Mouse (Mus musculus) inflammation-experienced regulatory T-cells, adult 16 weeks (primary cell): ENCODE results near the gene Ccdc142. TPM values are rescaled to one million over a fixed set of nuclear protein-coding genes. Genes with fewer than 3 reads are reported as not detected.

ENCODE experiments used
- polyA plus RNA-seq: library from polyadenylated mRNA; unstranded; fragments of 100-300 nt; shearing (Covaris generic); gene quantifications from one replicate; pipeline ENCODE4 v1.2.1, GENCODE M21; 2017

Ccdc142 gene
- polyA plus RNA-seq = 5.7 TPM

GRCm38 (mm10) chr6:83101316-83101687 is at the start of gene Ccdc142, which contains the start of gene Gm42688:
TSS of gene Ccdc142 (plus strand) at chr6:83101601.
TSS of gene Gm42688 (plus strand) at chr6:83101617.

GRCm38 (mm10) chr6:83054074-83054851 is 47.1 kb upstream of the Ccdc142 start, which contains the start of gene Aup1:
TSS of gene Aup1 (plus strand) at chr6:83054521.

GRCm38 (mm10) chr6:83054871-83055431 is 46.5 kb upstream of the Ccdc142 start, which contains the start of gene Htra2:
TSS of gene Htra2 (minus strand) at chr6:83055273.

GRCm38 (mm10) chr6:83057790-83058189 is 43.6 kb upstream of the Ccdc142 start, which contains the start of gene Dqx1:
TSS of gene Dqx1 (plus strand) at chr6:83057844.

GRCm38 (mm10) chr6:83070247-83070310 is 31.3 kb upstream of the Ccdc142 start, which contains the start of gene Tlx2:
TSS of gene Tlx2 (minus strand) at chr6:83070293.

GRCm38 (mm10) chr6:83077630-83078323 is 23.6 kb upstream of the Ccdc142 start, which contains the start of gene Pcgf1:
TSS of gene Pcgf1 (plus strand) at chr6:83077869.

GRCm38 (mm10) chr6:83086121-83087035 is 15.0 kb upstream of the Ccdc142 start, which contains the start of gene Lbx2:
TSS of gene Lbx2 (plus strand) at chr6:83086367.

GRCm38 (mm10) chr6:83108762-83109668 is 7.6 kb downstream of the Ccdc142 start, which contains the start of gene Mrpl53:
TSS of gene Mrpl53 (plus strand) at chr6:83109040.

GRCm38 (mm10) chr6:83115011-83115671 is 13.7 kb downstream of the Ccdc142 start, which contains the start of gene Mogs:
TSS of gene Mogs (plus strand) at chr6:83115496.

GRCm38 (mm10) chr6:83120930-83121862 is 19.8 kb downstream of the Ccdc142 start, which contains the start of gene Wbp1:
TSS of gene Wbp1 (minus strand) at chr6:83121559.

GRCm38 (mm10) chr6:83125331-83125730 is 23.9 kb downstream of the Ccdc142 start, which contains the start of gene Ino80b:
TSS of gene Ino80b (minus strand) at chr6:83125431.

GRCm38 (mm10) chr6:83134951-83135513 is 33.6 kb downstream of the Ccdc142 start, which contains the start of gene Rtkn:
TSS of gene Rtkn (plus strand) at chr6:83135463.

GRCm38 (mm10) chr6:83156259-83156684 is 54.9 kb downstream of the Ccdc142 start, which contains the start of the genes Wdr54 and 1700003E16Rik:
TSS of gene Wdr54 (minus strand) at chr6:83156397.
TSS of gene 1700003E16Rik (plus strand) at chr6:83156404.

Other genes starting within 250 kb of the Ccdc142 start
- 5.4 TPM for gene Sema4f, start 161.8 kb upstream of the Ccdc142 start, polyA plus RNA-seq
- 1.6 TPM for gene M1ap, start 154.7 kb upstream of the Ccdc142 start, polyA plus RNA-seq
- 66.4 TPM for gene Dok1, start 68.1 kb upstream of the Ccdc142 start, polyA plus RNA-seq
- gene Loxl3, start 67.4 kb upstream of the Ccdc142 start, polyA plus RNA-seq = 0.29 TPM
- gene Aup1, start 47.1 kb upstream of the Ccdc142 start, polyA plus RNA-seq = 590 TPM
- 84.3 TPM for gene Htra2, start 46.3 kb upstream of the Ccdc142 start, polyA plus RNA-seq
- 6.1 TPM for gene Dqx1, start 43.8 kb upstream of the Ccdc142 start, polyA plus RNA-seq
- gene Tlx2, start 31.3 kb upstream of the Ccdc142 start, polyA plus RNA-seq = not detected
- gene Pcgf1, start 23.7 kb upstream of the Ccdc142 start, polyA plus RNA-seq = 43.4 TPM
- not detected for gene Lbx2, start 15.2 kb upstream of the Ccdc142 start, polyA plus RNA-seq
- gene Gm42688, start within 50 bp of the Ccdc142 start, polyA plus RNA-seq = 9.1 TPM
- 62.5 TPM for gene Mrpl53, start 7.4 kb downstream of the Ccdc142 start, polyA plus RNA-seq
- 3.6 TPM for gene Mogs, start 13.9 kb downstream of the Ccdc142 start, polyA plus RNA-seq
- gene Wbp1, start 20.0 kb downstream of the Ccdc142 start, polyA plus RNA-seq = 85.1 TPM
- gene Ino80b, start 23.8 kb downstream of the Ccdc142 start, polyA plus RNA-seq = 9.8 TPM
- 0.79 TPM for gene Rtkn, start 33.9 kb downstream of the Ccdc142 start, polyA plus RNA-seq
- gene Wdr54, start 54.8 kb downstream of the Ccdc142 start, polyA plus RNA-seq = 0.87 TPM
- not detected for gene 1700003E16Rik, start 54.8 kb downstream of the Ccdc142 start, polyA plus RNA-seq
- gene Dctn1, start 64.3 kb downstream of the Ccdc142 start, polyA plus RNA-seq = 98.4 TPM
- gene Slc4a5, start 118.2 kb downstream of the Ccdc142 start, polyA plus RNA-seq = 0.74 TPM
- gene Mthfd2, start 224.3 kb downstream of the Ccdc142 start, polyA plus RNA-seq = 97.4 TPM
- 144 TPM for gene Mob1a, start 224.4 kb downstream of the Ccdc142 start, polyA plus RNA-seq
- 62.8 TPM for gene Bola3, start 247.5 kb downstream of the Ccdc142 start, polyA plus RNA-seq